Mouse (Mus musculus) T-helper 1 cell (primary cell): ENCODE results near the gene Rpf1.

ENCODE experiments used
- in situ Hi-C: fragments of 300-600 bp; cut with MboI, MseI; formaldehyde crosslinking; loops from one replicate; pipeline ENCODE4 v1.15.1; 2025; ENCODE audit warnings: high pct_unique_total_duplicates

Rpf1 gene

GRCm38 (mm10) chr3:146520798-146521651, at the start of gene Rpf1:
Gene Rpf1 (minus strand): TSS chr3:146521429.
- in situ Hi-C loops, result loop anchor here (10.0 kb wide), 1 partner anchor 596 kb away; the partner anchor contains the start of gene Bcl10

- in situ Hi-C loops, result no loop called here
These were observed 49.7 kb upstream of the Rpf1 start for GRCm38 (mm10) chr3:146570939-146571338.

- in situ Hi-C loops, result no loop called here
These were observed 49.0 kb upstream of the Rpf1 start, which contains the start of gene Uox for GRCm38 (mm10) chr3:146570148-146570782. Gene Uox (plus strand): TSS chr3:146570426.

- in situ Hi-C loops, result loop anchor here (10.0 kb wide), 2 partner anchors 225 to 345 kb away; no protein-coding TSS in a partner anchor
These were observed 48.4 kb upstream of the Rpf1 start for GRCm38 (mm10) chr3:146569594-146569993.

- in situ Hi-C loops, result loop anchor here (10.0 kb wide), 2 partner anchors 227 to 347 kb away; no protein-coding TSS in a partner anchor
These were observed 46.8 kb upstream of the Rpf1 start for GRCm38 (mm10) chr3:146567884-146568530.

- in situ Hi-C loops, result loop anchor here (10.0 kb wide), 2 partner anchors 227 to 347 kb away; no protein-coding TSS in a partner anchor
These were observed 46.1 kb upstream of the Rpf1 start for GRCm38 (mm10) chr3:146567366-146567765.

- in situ Hi-C loops, result loop anchor here (10.0 kb wide), 2 partner anchors 230 to 350 kb away; no protein-coding TSS in a partner anchor
These were observed 43.8 kb upstream of the Rpf1 start for GRCm38 (mm10) chr3:146565065-146565411.

GRCm38 (mm10) chr3:146564268-146565064, 43.2 kb upstream of the Rpf1 start:
- in situ Hi-C loops, result loop anchor here (10.0 kb wide), 2 partner anchors 230 to 350 kb away; no protein-coding TSS in a partner anchor

GRCm38 (mm10) chr3:146562936-146563335, 41.7 kb upstream of the Rpf1 start:
- in situ Hi-C loops, result loop anchor here (10.0 kb wide), 2 partner anchors 232 to 352 kb away; no protein-coding TSS in a partner anchor

- in situ Hi-C loops, result no loop called here
These were observed 36.3 kb upstream of the Rpf1 start for GRCm38 (mm10) chr3:146557507-146557906.

GRCm38 (mm10) chr3:146556567-146556966, 35.3 kb upstream of the Rpf1 start:
- in situ Hi-C loops, result no loop called here

GRCm38 (mm10) chr3:146554816-146555215, 33.6 kb upstream of the Rpf1 start:
- in situ Hi-C loops, result no loop called here

- in situ Hi-C loops, result no loop called here
These were observed 22.4 kb upstream of the Rpf1 start for GRCm38 (mm10) chr3:146543632-146544031.

- in situ Hi-C loops, result no loop called here
These were observed 19.5 kb upstream of the Rpf1 start for GRCm38 (mm10) chr3:146540521-146541273.

- in situ Hi-C loops, result no loop called here
These were observed 13.8 kb upstream of the Rpf1 start for GRCm38 (mm10) chr3:146534986-146535385.

- in situ Hi-C loops, result loop anchor here (10.0 kb wide), 1 partner anchor 604 kb away; the partner anchor contains the start of gene Bcl10
These were observed 7.1 kb upstream of the Rpf1 start for GRCm38 (mm10) chr3:146528335-146528734.

GRCm38 (mm10) chr3:146521652-146522020, 407 bp upstream of the Rpf1 start:
- in situ Hi-C loops, result loop anchor here (10.0 kb wide), 1 partner anchor 597 kb away; the partner anchor contains the start of gene Bcl10

GRCm38 (mm10) chr3:146520226-146520797, 917 bp downstream of the Rpf1 start:
- in situ Hi-C loops, result loop anchor here (10.0 kb wide), 1 partner anchor 596 kb away; the partner anchor contains the start of gene Bcl10

- in situ Hi-C loops, result no loop called here
These were observed 14.5 kb downstream of the Rpf1 start for GRCm38 (mm10) chr3:146506711-146507110.
